Mouse (Mus musculus) forebrain, embryonic 12.5 days (tissue): ENCODE measurements around the gene Aif1. TPM values are rescaled to one million over a fixed set of nuclear protein-coding genes. Genes with fewer than 3 reads are reported as not detected.

Experiments
- ATAC-seq: fragments of 200-750 bp; cut with Nextera tagmentation; 2 replicates; pipeline ENCODE4 v1.8.0; 2017; ENCODE audit warnings: moderate TSS enrichment; ENCODE audit not compliant: low FRiP score
- H3K27ac ChIP-seq: fragments of 300-500 bp; sonication (generic); 2 replicates; pipeline ENCODE4 v1.5.1; 2016; ENCODE audit warnings: mild to moderate bottlenecking
- H3K27me3 ChIP-seq: fragments of 300-500 bp; sonication (generic); 2 replicates; pipeline ENCODE4 v1.6.1; 2016; ENCODE audit warnings: mild to moderate bottlenecking
- H3K36me3 ChIP-seq: fragments of 300-500 bp; sonication (generic); replicated peaks from 2 replicates; pipeline ENCODE4 v1.6.1; 2016; ENCODE audit warnings: mild to moderate bottlenecking
- H3K4me1 ChIP-seq: fragments of 300-500 bp; sonication (generic); 2 replicates; pipeline ENCODE4 v1.6.1; 2016
- H3K4me2 ChIP-seq: fragments of 300-500 bp; sonication (generic); 2 replicates; pipeline ENCODE4 v1.6.1; 2016; ENCODE audit warnings: mild to moderate bottlenecking, moderate library complexity
- H3K4me3 ChIP-seq: fragments of 300-500 bp; sonication (generic); replicated peaks from 2 replicates; pipeline ENCODE4 v1.5.1; 2016; ENCODE audit warnings: mild to moderate bottlenecking
- H3K9ac ChIP-seq: fragments of 300-500 bp; sonication (generic); 2 replicates; pipeline ENCODE4 v1.6.1; 2016; ENCODE audit warnings: mild to moderate bottlenecking
- H3K9me3 ChIP-seq: fragments of 300-500 bp; sonication (generic); 2 replicates; pipeline ENCODE4 v1.6.1; 2016
- WGBS: fragments of 180-500 bp; shearing (Covaris S2); methylation state at CpG from one replicate; pipeline ENCODE4 v1.1.7; 2016; 5-methylcytosine and 5-hydroxymethylcytosine counted together
- polyA plus RNA-seq: library from polyadenylated mRNA; unstranded; fragments of >200 nt; fragmentation: Nextera tagmentation; extraction: Ambion mirVana; gene quantifications from 2 replicates; pipeline ENCODE4 v1.2.1, GENCODE M21; 2016

Aif1 gene
- polyA plus RNA-seq, 1 experiment from 2014 or later, result 4.9 TPM

DNA sequence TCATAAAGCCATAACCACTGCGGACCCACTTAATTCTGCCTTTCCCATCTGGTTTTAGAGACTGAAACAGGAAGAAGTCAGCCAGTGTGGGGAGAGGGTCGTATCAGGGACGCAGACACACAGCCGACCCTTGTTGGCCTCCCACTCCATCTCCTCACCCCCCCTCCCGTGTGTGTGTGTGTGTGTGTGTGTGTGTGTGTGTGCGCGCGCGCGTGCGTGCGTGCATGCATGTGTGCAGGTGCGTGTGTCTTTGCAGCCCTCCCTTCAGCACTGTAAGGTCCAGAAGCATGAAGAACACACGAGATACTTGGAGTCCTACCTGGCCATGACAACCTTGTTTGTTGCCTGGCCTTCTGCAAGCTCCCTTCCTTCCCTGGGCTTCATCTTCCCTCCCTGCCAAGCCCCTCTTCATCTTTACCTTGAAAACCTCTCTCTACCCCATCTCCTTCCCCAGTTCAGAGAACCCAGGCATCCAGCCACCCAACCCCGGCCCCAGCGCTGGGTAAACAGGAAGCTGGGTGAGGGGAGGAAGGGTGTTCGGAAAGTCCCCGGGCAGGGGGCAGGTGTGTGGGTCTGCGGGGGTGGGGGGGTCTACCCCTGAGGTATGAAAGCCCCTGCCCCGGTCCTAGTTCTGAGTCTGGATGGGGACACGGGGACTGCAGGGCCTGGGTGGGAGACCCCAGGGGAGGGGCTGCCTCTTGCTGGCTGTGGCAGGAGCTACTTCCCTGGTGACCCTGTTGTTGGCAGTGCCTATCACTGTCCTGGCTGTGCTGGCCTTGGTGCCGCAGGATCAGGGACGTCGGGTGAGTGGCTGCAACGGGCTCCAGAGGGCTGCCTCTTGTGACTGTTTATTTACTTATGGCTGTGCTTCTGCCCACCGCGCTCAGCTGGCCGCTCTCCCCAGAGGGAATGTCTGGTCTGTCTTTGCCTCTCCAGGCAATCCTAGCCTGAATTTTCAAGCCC lies 18.3 kb upstream of the Aif1 start, which contains the start of gene Ltb:
Gene Ltb (plus strand): TSS at position 559 of the 963 bp plus-strand sequence.
- no peak for ATAC-seq
- peaks cover 52% of the 10 kb centered on the region for H3K27me3 ChIP-seq

DNA sequence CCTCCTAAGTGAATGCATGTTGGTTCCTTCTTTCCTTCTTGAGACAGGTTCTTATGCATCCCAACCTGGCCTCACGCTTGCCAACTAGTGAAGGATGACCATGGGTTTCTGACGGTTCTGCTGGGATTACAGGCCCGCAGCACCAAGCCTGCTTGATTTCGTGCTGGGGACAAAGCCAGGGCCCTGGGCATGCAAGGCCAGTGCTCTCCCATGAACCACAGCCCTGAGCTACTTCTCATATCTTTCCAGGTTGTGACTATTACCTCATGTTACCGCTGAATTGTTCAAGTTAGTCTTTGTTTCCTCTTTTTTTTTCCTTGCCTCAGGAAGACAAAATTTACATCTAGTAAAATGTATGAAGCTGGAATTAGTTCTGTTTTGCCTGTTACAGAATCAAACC lies 17.1 kb upstream of the Aif1 start:
- no peak for ATAC-seq

More for the DNA sequence above, 18.3 kb upstream of the Aif1 start, which contains the start of gene Ltb:
- H3K9ac ChIP-seq, result no peak within 1 kb of the TSS
- peaks cover 10% of the 10 kb centered on the region for H3K4me1 ChIP-seq
- WGBS, result 71% methylated on average over 20 of the region's 28 CpGs
- no peaks in the 10 kb centered on the region for H3K9me3 ChIP-seq
- peak within 1 kb of the TSS; percentile 61; the same call in 1 of the 2 replicates for H3K4me2 ChIP-seq
- no peak within 1 kb of the TSS for H3K27ac ChIP-seq
- H3K36me3 ChIP-seq, result no peaks in the 10 kb centered on the region
- peak within 1 kb of the TSS; percentile 39; the same call in 1 of the 2 replicates for H3K4me3 ChIP-seq

GRCm38 (mm10) chr17:35191723-35192122 lies 15.9 kb upstream of the Aif1 start:
- Histone ChIP-seq H3K27ac (no peak overlapping the region), H3K4me2 (no peak overlapping the region), H3K4me3 (no peak overlapping the region), H3K27me3 (peaks cover 36% of the 10 kb centered on the region), H3K4me1 (peaks cover 11% of the 10 kb centered on the region), H3K9me3 (no peaks in the 10 kb centered on the region), H3K9ac (no peak overlapping the region), H3K36me3 (no peaks in the 10 kb centered on the region)
- 63% methylated on average over 2 of the region's 2 CpGs for WGBS
- ATAC-seq, result no peak

More for the DNA sequence above, 17.1 kb upstream of the Aif1 start:
- Histone ChIP-seq H3K4me1 (peaks cover 10% of the 10 kb centered on the region), H3K4me3 (no peak overlapping the region), H3K9ac (no peak overlapping the region), H3K4me2 (no peak overlapping the region), H3K9me3 (no peaks in the 10 kb centered on the region), H3K36me3 (no peaks in the 10 kb centered on the region), H3K27ac (no peak overlapping the region), H3K27me3 (peaks cover 43% of the 10 kb centered on the region)
- 80% methylated on average over 5 of the region's 5 CpGs for WGBS

GRCm38 (mm10) chr17:35190096-35190495 lies 14.2 kb upstream of the Aif1 start:
- WGBS, result 74% methylated on average over 4 of the region's 4 CpGs

DNA sequence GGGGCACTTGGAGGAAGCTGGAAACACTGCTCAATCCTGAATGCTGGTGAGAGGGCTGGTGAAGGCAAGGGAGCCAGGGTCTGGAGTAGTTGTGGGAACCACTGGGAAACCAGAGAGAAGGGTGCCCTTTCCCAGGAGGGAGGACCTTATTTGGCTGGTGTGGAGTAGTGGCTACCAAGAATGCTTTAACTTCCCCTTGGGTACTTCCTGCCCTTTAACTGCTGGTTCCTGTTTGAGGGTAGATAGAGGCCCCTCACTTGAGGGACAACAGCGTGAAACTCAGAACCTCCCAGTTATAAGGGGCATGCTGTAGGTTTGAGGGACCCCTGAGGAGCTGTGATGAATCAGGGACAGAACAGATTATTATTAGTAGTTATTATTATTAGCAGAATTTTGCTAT lies 13.3 kb upstream of the Aif1 start:
- peaks cover 14% of the 10 kb centered on the region for H3K27me3 ChIP-seq
- peaks cover 13% of the 10 kb centered on the region for H3K4me1 ChIP-seq
- H3K4me3 ChIP-seq, result no peak overlapping the region
- H3K36me3 ChIP-seq, result no peaks in the 10 kb centered on the region
- H3K9me3 ChIP-seq, result no peaks in the 10 kb centered on the region
- H3K4me2 ChIP-seq, result no peak overlapping the region
- H3K27ac ChIP-seq, result no peak overlapping the region
- 75% methylated on average over 1 of the region's 1 CpGs for WGBS
- ATAC-seq, result no peak
- H3K9ac ChIP-seq, result no peak overlapping the region

More at GRCm38 (mm10) chr17:35190096-35190495, 14.2 kb upstream of the Aif1 start:
- Histone ChIP-seq H3K9ac (no peak overlapping the region), H3K4me1 (peaks cover 13% of the 10 kb centered on the region), H3K27ac (no peak overlapping the region), H3K36me3 (no peaks in the 10 kb centered on the region), H3K4me3 (no peak overlapping the region), H3K4me2 (no peak overlapping the region), H3K9me3 (no peaks in the 10 kb centered on the region), H3K27me3 (peaks cover 19% of the 10 kb centered on the region)
- ATAC-seq, result no peak

DNA sequence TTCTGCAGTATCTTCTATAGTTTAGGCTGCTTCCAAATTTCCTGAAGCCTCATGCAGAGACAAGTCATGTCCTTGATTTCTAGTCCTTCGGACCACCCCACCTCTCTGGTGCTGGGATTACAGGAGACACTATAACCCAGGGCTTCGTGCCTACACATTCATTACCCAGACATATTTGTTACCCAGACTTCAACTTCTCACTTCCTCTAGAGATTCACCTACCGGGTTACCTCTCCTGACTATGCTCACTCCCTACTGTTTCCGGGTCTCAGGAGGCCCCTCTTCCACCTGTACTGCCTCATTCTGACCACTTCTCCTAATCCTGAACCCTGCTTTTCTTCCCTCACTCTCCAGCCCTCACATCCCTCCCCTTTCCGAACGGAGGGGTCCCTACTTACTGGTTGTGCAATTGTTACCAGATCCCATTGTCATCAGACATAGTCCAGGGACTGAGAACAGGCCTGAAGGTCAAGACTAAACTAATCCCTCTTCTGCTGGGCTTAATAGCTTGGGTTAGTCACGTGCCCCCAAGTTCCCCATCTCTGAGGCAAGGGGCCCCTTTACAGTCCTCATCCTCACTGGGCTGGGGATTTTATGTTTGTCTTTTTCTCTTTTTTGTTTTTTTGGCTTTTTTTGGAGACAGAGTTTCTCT lies 12.2 kb upstream of the Aif1 start, which contains the start of gene Lst1:
Gene Lst1 (minus strand): TSS at position 481 of the 652 bp plus-strand sequence.
- no peaks in the 10 kb centered on the region for H3K36me3 ChIP-seq
- H3K4me2 ChIP-seq, result no peak within 1 kb of the TSS
- no peak for ATAC-seq
- WGBS, result 75% methylated on average over 7 of the region's 7 CpGs
- no peak within 1 kb of the TSS for H3K27ac ChIP-seq
- no peaks in the 10 kb centered on the region for H3K9me3 ChIP-seq
- no peak within 1 kb of the TSS for H3K4me3 ChIP-seq
- peaks cover 13% of the 10 kb centered on the region for H3K4me1 ChIP-seq
- peaks cover 8% of the 10 kb centered on the region; the same call in 1 of the 2 replicates for H3K27me3 ChIP-seq
- H3K9ac ChIP-seq, result no peak within 1 kb of the TSS

- H3K4me3 ChIP-seq, result no peak overlapping the region
- no peaks in the 10 kb centered on the region for H3K9me3 ChIP-seq
- H3K9ac ChIP-seq, result no peak overlapping the region
- H3K4me1 ChIP-seq, result peaks cover 13% of the 10 kb centered on the region
- 71% methylated on average over 4 of the region's 4 CpGs for WGBS
- no peaks in the 10 kb centered on the region for H3K36me3 ChIP-seq
- H3K27ac ChIP-seq, result no peak overlapping the region
- no peak for ATAC-seq
- H3K4me2 ChIP-seq, result no peak overlapping the region
- H3K27me3 ChIP-seq, result peaks cover 8% of the 10 kb centered on the region; the same call in 1 of the 2 replicates
Measured at GRCm38 (mm10) chr17:35187345-35187744, 11.5 kb upstream of the Aif1 start.

GRCm38 (mm10) chr17:35186681-35187080 lies 10.8 kb upstream of the Aif1 start:
- no peak for ATAC-seq
- Histone ChIP-seq H3K4me3 (peak overlapping the region; percentile 40), H3K27ac (peak overlapping the region; percentile 58; the same call in 1 of the 2 replicates), H3K4me2 (peak overlapping the region; percentile 58), H3K36me3 (no peaks in the 10 kb centered on the region), H3K9ac (no peak overlapping the region), H3K27me3 (peaks cover 8% of the 10 kb centered on the region; the same call in 1 of the 2 replicates), H3K9me3 (no peaks in the 10 kb centered on the region), H3K4me1 (peaks cover 13% of the 10 kb centered on the region)
- WGBS, result 2% methylated on average over 4 of the region's 4 CpGs

DNA sequence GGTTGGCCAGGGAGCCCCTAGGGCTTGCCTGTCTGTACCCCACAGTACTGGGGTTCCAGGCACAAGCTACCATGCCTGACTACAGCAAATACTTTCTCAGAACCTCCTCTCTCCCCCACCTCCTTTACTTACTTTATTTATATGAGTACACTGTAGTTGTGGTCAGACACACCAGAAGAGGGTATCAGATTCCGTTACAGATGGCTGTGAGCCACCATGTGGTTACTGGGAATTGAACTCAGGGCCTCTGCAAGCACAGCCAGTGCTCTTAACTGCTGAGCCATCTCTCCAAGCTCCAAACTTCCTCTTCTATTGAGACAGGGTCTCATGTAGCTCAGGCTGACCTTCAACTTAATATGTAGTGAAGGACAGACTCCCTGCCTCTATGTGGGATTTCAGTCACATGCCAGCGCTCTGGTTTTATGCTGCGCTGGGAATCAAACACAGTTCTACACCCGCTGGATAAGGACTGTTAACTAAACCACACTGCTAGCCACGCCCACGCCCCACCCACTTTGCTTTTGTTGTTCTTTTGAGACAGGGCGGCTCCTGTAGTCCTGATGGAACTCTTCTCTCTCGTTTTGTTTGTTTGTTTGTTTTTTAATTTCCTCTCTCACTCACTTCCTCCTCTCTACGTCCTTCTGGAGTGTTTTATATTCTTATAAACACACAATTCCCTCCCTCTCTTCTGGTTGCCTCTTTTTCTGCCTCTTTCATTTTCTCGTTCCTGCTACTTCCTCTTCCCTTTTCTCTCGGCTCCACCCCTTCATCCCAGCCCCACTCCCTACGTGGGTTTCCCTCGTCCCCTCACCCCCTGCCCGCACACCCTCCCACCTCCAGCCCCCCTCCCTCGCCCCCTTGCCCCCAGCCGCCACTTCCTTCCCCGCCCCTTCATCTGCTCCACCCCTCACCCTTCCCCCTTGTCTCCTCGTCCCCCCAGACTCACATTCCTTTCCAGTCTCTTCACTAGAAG lies 10.1 kb upstream of the Aif1 start:
- no peaks in the 10 kb centered on the region for H3K36me3 ChIP-seq
- peaks cover 13% of the 10 kb centered on the region for H3K4me1 ChIP-seq
- peaks cover 8% of the 10 kb centered on the region; the same call in 1 of the 2 replicates for H3K27me3 ChIP-seq
- WGBS, result 2% methylated on average over 18 of the region's 18 CpGs
- peak overlapping the region; percentile 58; the same call in 1 of the 2 replicates for H3K27ac ChIP-seq
- H3K4me3 ChIP-seq, result peak overlapping the region; percentile 40
- H3K4me2 ChIP-seq, result peak overlapping the region; percentile 58
- ATAC-seq, result peak; percentile 41; the same call in 1 of the 2 replicates
- peak overlapping the region; percentile 49 for H3K9ac ChIP-seq
- no peaks in the 10 kb centered on the region for H3K9me3 ChIP-seq

DNA sequence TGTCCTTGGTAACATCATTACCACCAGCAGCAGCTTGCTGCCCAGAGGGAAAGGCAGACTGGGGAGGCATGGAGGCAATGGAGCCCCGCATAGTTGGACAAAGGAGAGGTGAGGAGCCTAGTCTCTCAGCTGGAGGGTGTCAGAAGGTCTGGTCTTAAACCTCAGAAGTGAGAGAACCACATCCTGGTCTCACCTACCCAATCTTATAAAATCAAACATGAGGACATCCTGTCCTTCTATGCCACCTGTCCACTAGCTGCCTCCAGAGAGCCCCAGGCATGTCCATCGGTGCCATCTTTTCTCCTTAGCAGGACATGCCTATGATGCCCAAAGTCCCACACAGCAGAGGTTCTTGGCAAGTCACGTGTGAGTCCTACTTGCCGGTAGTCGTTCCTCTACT lies 4.2 kb upstream of the Aif1 start:
- Histone ChIP-seq H3K9ac (no peak overlapping the region), H3K9me3 (no peaks in the 10 kb centered on the region), H3K36me3 (no peaks in the 10 kb centered on the region), H3K27me3 (0 out of 2 replicates have a peak, but pooled peaks cover 5% of the 10 kb centered on the region), H3K27ac (no peak overlapping the region), H3K4me2 (no peak overlapping the region), H3K4me1 (no peaks in the 10 kb centered on the region), H3K4me3 (no peak overlapping the region)
- WGBS, result 82% methylated on average over 5 of the region's 5 CpGs
- ATAC-seq, result no peak

DNA sequence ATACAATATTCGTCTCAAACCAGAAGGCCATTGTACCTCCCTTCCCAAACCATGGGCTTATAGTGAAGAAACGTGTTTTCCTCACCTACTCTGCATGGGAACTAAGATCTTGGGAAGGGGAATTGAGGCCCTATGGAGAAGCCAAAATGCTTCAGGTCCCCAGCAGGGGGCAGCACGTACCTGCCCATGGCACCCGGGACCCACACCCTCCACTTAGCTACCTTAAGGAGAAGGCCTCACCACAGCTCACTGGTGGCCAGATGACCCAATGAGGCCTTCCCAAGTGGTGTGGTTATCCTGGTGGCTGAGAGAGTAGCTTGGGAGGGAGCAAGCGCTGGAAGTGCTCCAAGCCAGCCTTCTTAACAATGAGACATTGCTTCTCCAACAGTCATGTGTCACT lies 2.7 kb upstream of the Aif1 start:
- H3K9ac ChIP-seq, result no peak overlapping the region
- H3K4me2 ChIP-seq, result no peak overlapping the region
- H3K9me3 ChIP-seq, result no peaks in the 10 kb centered on the region
- H3K27me3 ChIP-seq, result no peaks in the 10 kb centered on the region
- H3K4me3 ChIP-seq, result no peak overlapping the region
- ATAC-seq, result no peak
- H3K27ac ChIP-seq, result no peak overlapping the region
- WGBS, result 11% methylated on average over 5 of the region's 5 CpGs
- H3K4me1 ChIP-seq, result no peaks in the 10 kb centered on the region
- H3K36me3 ChIP-seq, result no peaks in the 10 kb centered on the region
